Comparison of ENCODE assay signal across 13 mouse cellular contexts in the genomic region with DNA sequence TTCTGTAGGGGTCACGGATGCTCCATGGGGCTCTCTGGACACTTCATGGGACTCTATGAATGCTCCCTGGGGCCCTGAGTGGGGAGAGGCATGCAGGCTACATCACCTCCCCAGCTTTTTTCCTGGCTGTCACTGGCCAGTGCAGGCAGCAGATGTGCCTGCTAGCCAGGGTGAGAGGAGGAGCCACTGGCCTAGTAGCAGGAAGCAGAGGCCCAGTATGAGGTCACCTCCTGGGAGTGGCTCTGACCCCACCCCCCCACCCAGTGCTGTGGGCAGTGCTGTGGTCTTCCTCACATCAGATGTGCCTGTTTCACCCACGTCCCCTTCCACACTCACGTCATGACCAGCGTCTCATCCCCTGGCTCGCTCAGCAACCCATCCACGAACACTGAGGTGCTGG.
A peak's percentile ranks its signal among the peaks of the same experiment; 100 is the strongest.
DNase-seq lines count a peak whose midpoint lies in the region; ATAC-seq and TF ChIP-seq lines count a peak whose summit lies in the region.
"Had no signal": no experiment of that assay in that cellular context is flagged by ENCODE, and none has a peak within 500 bp of the region (broad histone marks: within the 10 kb centered on the region; RNA-seq: fewer than 3 reads in every experiment).

No protein-coding gene starts in this region.

- no peak overlapping the region for H3K4me3 ChIP-seq in forebrain, embryonic 12.5 days (replicated peaks)
- H3K4me3 ChIP-seq in forebrain, postnatal 0 days (ENCODE audit: low read depth, low read length), result no peak overlapping the region
- no peak overlapping the region for H3K4me3 ChIP-seq in kidney, postnatal 0 days (replicated peaks; ENCODE audit: low read depth, low read length)
- no peak overlapping the region for H3K4me3 ChIP-seq in forebrain, embryonic 15.5 days
- H3K4me3 ChIP-seq in neural tube, embryonic 14.5 days (ENCODE audit: low read depth, low read length), result no peak overlapping the region
- H3K4me3 ChIP-seq: neural tube, embryonic 12.5 days had no signal

- H3K27me3 ChIP-seq in forebrain, embryonic 12.5 days, result no peaks in the 10 kb centered on the region
- no peaks in the 10 kb centered on the region for H3K27me3 ChIP-seq in forebrain, postnatal 0 days (ENCODE audit: insufficient read depth, low read length)
- H3K27me3 ChIP-seq in kidney, postnatal 0 days (ENCODE audit: insufficient read depth, low read length), result no peaks in the 10 kb centered on the region; the same call in 1 of the 2 replicates
- no peaks in the 10 kb centered on the region for H3K27me3 ChIP-seq in forebrain, embryonic 15.5 days
- H3K27me3 ChIP-seq in neural tube, embryonic 14.5 days (ENCODE audit: control insufficient read depth, insufficient read depth, low read length), result no peaks in the 10 kb centered on the region
- H3K27me3 ChIP-seq: neural tube, embryonic 12.5 days; Patski had no signal

- no peak for TF ChIP-seq CTCF in forebrain, postnatal 0 days (IDR thresholded peaks at IDR 0.05; ENCODE audit: low read depth)
- no peak for TF ChIP-seq CTCF in kidney, postnatal 0 days (IDR thresholded peaks at IDR 0.05; ENCODE audit: low read depth)

- H3K36me3 ChIP-seq in forebrain, embryonic 12.5 days (replicated peaks), result no peaks in the 10 kb centered on the region
- H3K36me3 ChIP-seq in forebrain, postnatal 0 days (ENCODE audit: insufficient read depth), result peaks cover 8% of the 10 kb centered on the region; the same call in 1 of the 2 replicates
- no peaks in the 10 kb centered on the region for H3K36me3 ChIP-seq in kidney, postnatal 0 days (ENCODE audit: insufficient read depth, low read length)
- H3K36me3 ChIP-seq in forebrain, embryonic 15.5 days, result no peaks in the 10 kb centered on the region
- H3K36me3 ChIP-seq in neural tube, embryonic 14.5 days (ENCODE audit: control insufficient read depth, insufficient read depth, low read length), result no peaks in the 10 kb centered on the region
- H3K36me3 ChIP-seq: neural tube, embryonic 12.5 days had no signal

- H3K9ac ChIP-seq in forebrain, embryonic 12.5 days, result no peak overlapping the region
- H3K9ac ChIP-seq in forebrain, postnatal 0 days, result no peak overlapping the region
- H3K9ac ChIP-seq in kidney, postnatal 0 days (ENCODE audit: low read depth, low read length), result no peak overlapping the region
- H3K9ac ChIP-seq in forebrain, embryonic 15.5 days (replicated peaks), result no peak overlapping the region
- no peak overlapping the region for H3K9ac ChIP-seq in neural tube, embryonic 14.5 days (replicated peaks; ENCODE audit: low read depth, low read length)
- H3K9ac ChIP-seq: neural tube, embryonic 12.5 days had no signal

- H3K27ac ChIP-seq in forebrain, embryonic 12.5 days, result peak overlapping the region; percentile 81
- no peak overlapping the region for H3K27ac ChIP-seq in forebrain, postnatal 0 days (ENCODE audit: low read depth, low read length)
- no peak overlapping the region for H3K27ac ChIP-seq in kidney, postnatal 0 days
- peak overlapping the region; percentile 78; the same call in 1 of the 2 replicates for H3K27ac ChIP-seq in forebrain, embryonic 15.5 days (replicated peaks)
- 0 out of 2 replicates have a peak overlapping the region, but pooled peaks have one; percentile 10 for H3K27ac ChIP-seq in neural tube, embryonic 14.5 days (ENCODE audit: low read depth, low read length)
- H3K27ac ChIP-seq: neural tube, embryonic 12.5 days had no signal

- H3K4me2 ChIP-seq in forebrain, embryonic 12.5 days, result no peak overlapping the region
- H3K4me2 ChIP-seq in forebrain, postnatal 0 days (ENCODE audit: low read depth), result no peak overlapping the region
- H3K4me2 ChIP-seq in kidney, postnatal 0 days (ENCODE audit: low read length), result no peak overlapping the region
- H3K4me2 ChIP-seq in forebrain, embryonic 15.5 days (replicated peaks), result no peak overlapping the region
- H3K4me2 ChIP-seq in neural tube, embryonic 14.5 days (ENCODE audit: low read depth, low read length), result no peak overlapping the region
- H3K4me2 ChIP-seq: neural tube, embryonic 12.5 days had no signal

- no peak for DNase-seq in forebrain, postnatal 0 days
- no peak for DNase-seq in kidney, postnatal 0 days (ENCODE audit: low spot score)
- no peak for DNase-seq in kidney, postnatal 10 days
- DNase-seq in urinary bladder, adult 18-20 months (ENCODE audit: low spot score in 2 of 2), result no peak
- DNase-seq in urinary bladder, postnatal 25 days (ENCODE audit: low spot score), result no peak
- DNase-seq: adrenal gland, postnatal 10 days; cerebellum, adult 11 months; thymus, postnatal 36 days had no signal

- H3K4me1 ChIP-seq in forebrain, embryonic 12.5 days, result peaks cover 17% of the 10 kb centered on the region
- no peaks in the 10 kb centered on the region for H3K4me1 ChIP-seq in forebrain, postnatal 0 days (ENCODE audit: insufficient read depth)
- H3K4me1 ChIP-seq in kidney, postnatal 0 days (replicated peaks; ENCODE audit: insufficient read depth, low read length), result no peaks in the 10 kb centered on the region
- H3K4me1 ChIP-seq in forebrain, embryonic 15.5 days, result peaks cover 19% of the 10 kb centered on the region
- peaks cover 15% of the 10 kb centered on the region; the same call in 1 of the 2 replicates for H3K4me1 ChIP-seq in neural tube, embryonic 14.5 days (ENCODE audit: control insufficient read depth, insufficient read depth, low read length)

- ATAC-seq in forebrain, embryonic 12.5 days (ENCODE audit: low FRiP score), result no peak
- no peak for ATAC-seq in forebrain, postnatal 0 days
- peak; percentile 37; the same call in 1 of the 2 replicates for ATAC-seq in kidney, postnatal 0 days (replicated peaks; ENCODE audit: low FRiP score, low read depth)
- ATAC-seq in forebrain, embryonic 15.5 days (replicated peaks), result 0 out of 2 replicates have a peak, but pooled peaks have one; percentile 14
- ATAC-seq in neural tube, embryonic 14.5 days (ENCODE audit: low read depth), result no peak
- ATAC-seq: Patski had no signal

- H3K9me3 ChIP-seq in forebrain, embryonic 12.5 days, result no peaks in the 10 kb centered on the region
- H3K9me3 ChIP-seq in forebrain, postnatal 0 days (ENCODE audit: low read length), result no peaks in the 10 kb centered on the region
- H3K9me3 ChIP-seq in kidney, postnatal 0 days (replicated peaks; ENCODE audit: low read length), result no peaks in the 10 kb centered on the region
- H3K9me3 ChIP-seq in forebrain, embryonic 15.5 days, result no peaks in the 10 kb centered on the region
- H3K9me3 ChIP-seq in neural tube, embryonic 14.5 days (ENCODE audit: control insufficient read depth, low read length), result no peaks in the 10 kb centered on the region
- H3K9me3 ChIP-seq: neural tube, embryonic 12.5 days had no signal

- 82% methylated on average over 6 of the region's 6 CpGs for WGBS in forebrain, embryonic 12.5 days
- 93% methylated on average over 6 of the region's 6 CpGs for WGBS in forebrain, postnatal 0 days
- WGBS in kidney, postnatal 0 days, result 83% methylated on average over 6 of the region's 6 CpGs
- WGBS in forebrain, embryonic 15.5 days, result 88% methylated on average over 6 of the region's 6 CpGs
- WGBS in neural tube, embryonic 14.5 days, result 87% methylated on average over 6 of the region's 6 CpGs

Comparison
In these comparisons a context has a peak if more than half of its experiments do, and no peak if none do; other contexts are left out.
1. ATAC-seq: peak in kidney, postnatal 0 days (single experiment) and forebrain, embryonic 15.5 days (single experiment); none in forebrain, embryonic 12.5 days (single experiment), forebrain, postnatal 0 days (single experiment) and neural tube, embryonic 14.5 days (single experiment).
2. H3K27ac ChIP-seq: peak in forebrain, embryonic 12.5 days (single experiment), forebrain, embryonic 15.5 days (single experiment) and neural tube, embryonic 14.5 days (single experiment); none in forebrain, postnatal 0 days (single experiment) and kidney, postnatal 0 days (single experiment).